Mouse (Mus musculus) kidney, embryonic 14.5 days (tissue): ENCODE measurements at regions not wholly inside any gene's neighbourhood (a gene's known extent, or its start where the extent isn't known, plus 50 kb on each side); places are given as distances from the start of the nearest gene placed in this dataset.
A peak's percentile ranks its signal among the peaks of the same experiment; 100 is the strongest.

Source experiments
- ATAC-seq: fragments of 200-750 bp; cut with Nextera tagmentation; 2 replicates; pipeline ENCODE4 v1.8.0; 2017; ENCODE audit warnings: moderate number of reproducible peaks, mild to moderate bottlenecking, moderate TSS enrichment, moderate library complexity; ENCODE audit not compliant: low FRiP score, low TSS enrichment
- H3K27ac ChIP-seq: fragments of 300-500 bp; sonication (generic); 2 replicates; pipeline ENCODE4 v1.5.1; 2014; ENCODE audit warnings: low read depth, mild to moderate bottlenecking, low read length, moderate library complexity, mixed read lengths
- H3K27me3 ChIP-seq: fragments of 300-500 bp; sonication (generic); 2 replicates; pipeline ENCODE4 v1.6.1; 2014; ENCODE audit warnings: mild to moderate bottlenecking, low read length; ENCODE audit not compliant: control insufficient read depth, insufficient read depth
- H3K36me3 ChIP-seq: fragments of 300-500 bp; sonication (generic); 2 replicates; pipeline ENCODE4 v1.6.1; 2014; ENCODE audit warnings: low read length, mixed read lengths; ENCODE audit not compliant: control insufficient read depth, insufficient read depth
- H3K4me1 ChIP-seq: fragments of 300-500 bp; sonication (generic); 2 replicates; pipeline ENCODE4 v1.6.1; 2014; ENCODE audit warnings: low read length, mixed read lengths; ENCODE audit not compliant: control insufficient read depth, insufficient read depth
- H3K4me2 ChIP-seq: fragments of 300-500 bp; sonication (generic); replicated peaks from 2 replicates; pipeline ENCODE4 v1.6.1; 2014; ENCODE audit warnings: low read depth, mild to moderate bottlenecking, low read length
- H3K4me3 ChIP-seq: fragments of 300-500 bp; sonication (generic); 2 replicates; pipeline ENCODE4 v1.5.1; 2014; ENCODE audit warnings: mild to moderate bottlenecking, low read length
- H3K9ac ChIP-seq: fragments of 300-500 bp; sonication (generic); 2 replicates; pipeline ENCODE4 v1.6.1; 2014; ENCODE audit warnings: low read depth, mild to moderate bottlenecking, low read length, moderate library complexity
- H3K9me3 ChIP-seq: fragments of 300-500 bp; sonication (generic); 2 replicates; pipeline ENCODE4 v1.6.1; 2016; ENCODE audit warnings: low read length; ENCODE audit not compliant: control insufficient read depth
- WGBS: fragments of 180-500 bp; shearing (Covaris S2); extraction: QIAGEN DNeasy Blood & Tissue Kit; methylation state at CpG from one replicate; pipeline ENCODE4 v1.1.7; 2014; 5-methylcytosine and 5-hydroxymethylcytosine counted together

DNA sequence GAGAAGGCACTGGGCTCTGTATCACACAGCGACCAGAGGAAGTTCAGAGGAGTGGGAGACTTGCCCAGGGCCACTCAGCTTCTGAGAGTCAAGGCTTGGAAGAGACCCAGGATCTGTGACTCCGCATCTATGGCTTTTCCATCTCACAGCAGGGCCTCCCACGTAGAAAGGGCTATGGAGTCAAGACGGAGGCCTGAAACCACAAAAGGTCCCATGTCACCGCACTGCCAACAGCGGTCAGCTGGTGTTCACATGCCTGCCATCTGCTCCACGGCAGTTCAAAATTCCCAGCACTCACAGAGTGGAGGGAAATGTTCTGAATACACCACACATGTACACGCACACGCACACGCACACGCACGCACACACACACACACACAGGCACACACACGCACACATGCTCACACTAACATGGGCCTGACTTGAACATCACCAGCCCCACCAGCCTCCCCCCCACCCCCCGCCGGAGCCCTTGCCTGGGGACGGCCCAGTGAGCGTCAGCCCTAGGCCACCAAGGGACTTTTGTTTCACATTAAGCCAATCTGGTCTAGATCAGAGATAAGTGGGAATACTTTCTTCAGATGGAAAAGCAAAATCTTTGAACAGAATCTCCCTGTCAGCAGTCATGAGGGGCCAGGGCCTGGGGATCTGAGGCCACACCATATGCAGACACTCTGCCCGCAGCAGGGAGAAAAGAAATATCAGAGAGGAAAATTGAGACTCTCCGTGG lies 212.6 kb downstream of the 3110018I06Rik start:
- ATAC-seq = no peak
- H3K27ac ChIP-seq = no peak overlapping the region
- no peaks in the 10 kb centered on the region for H3K36me3 ChIP-seq
- WGBS = 72% methylated on average over 19 of the region's 19 CpGs
- no peaks in the 10 kb centered on the region for H3K9me3 ChIP-seq
- H3K4me1 ChIP-seq = peaks cover 5% of the 10 kb centered on the region; the same call in 1 of the 2 replicates
- H3K27me3 ChIP-seq = no peaks in the 10 kb centered on the region
- no peak overlapping the region for H3K9ac ChIP-seq
- no peak overlapping the region for H3K4me2 ChIP-seq
- H3K4me3 ChIP-seq = no peak overlapping the region

DNA sequence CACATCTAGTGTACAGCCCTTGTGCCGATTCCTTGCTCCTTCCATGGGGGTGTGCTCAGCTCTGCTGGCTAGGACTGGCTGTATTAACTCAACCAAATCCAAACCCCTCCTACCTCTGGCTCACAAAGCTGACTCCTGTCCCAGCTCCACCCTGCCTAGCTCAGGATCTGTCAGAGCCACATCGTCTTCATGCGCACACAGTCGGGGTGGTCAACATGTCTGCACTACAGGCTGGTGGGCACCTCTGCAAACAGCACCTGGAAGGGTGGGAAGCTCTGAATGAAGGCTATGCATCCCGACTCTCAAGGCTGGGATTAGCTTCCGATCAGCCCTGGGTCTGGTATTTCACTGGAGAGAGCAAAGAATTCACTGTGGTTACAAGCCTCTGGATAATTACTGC lies 220.4 kb downstream of the 3110018I06Rik start:
- H3K36me3 ChIP-seq = no peaks in the 10 kb centered on the region
- no peak for ATAC-seq
- no peak overlapping the region for H3K9ac ChIP-seq
- no peak overlapping the region for H3K4me2 ChIP-seq
- H3K9me3 ChIP-seq = no peaks in the 10 kb centered on the region; the same call in 1 of the 2 replicates
- no peak overlapping the region for H3K4me3 ChIP-seq
- H3K27ac ChIP-seq = no peak overlapping the region
- no peaks in the 10 kb centered on the region for H3K27me3 ChIP-seq
- no peaks in the 10 kb centered on the region for H3K4me1 ChIP-seq
- WGBS = 80% methylated on average over 6 of the region's 6 CpGs

DNA sequence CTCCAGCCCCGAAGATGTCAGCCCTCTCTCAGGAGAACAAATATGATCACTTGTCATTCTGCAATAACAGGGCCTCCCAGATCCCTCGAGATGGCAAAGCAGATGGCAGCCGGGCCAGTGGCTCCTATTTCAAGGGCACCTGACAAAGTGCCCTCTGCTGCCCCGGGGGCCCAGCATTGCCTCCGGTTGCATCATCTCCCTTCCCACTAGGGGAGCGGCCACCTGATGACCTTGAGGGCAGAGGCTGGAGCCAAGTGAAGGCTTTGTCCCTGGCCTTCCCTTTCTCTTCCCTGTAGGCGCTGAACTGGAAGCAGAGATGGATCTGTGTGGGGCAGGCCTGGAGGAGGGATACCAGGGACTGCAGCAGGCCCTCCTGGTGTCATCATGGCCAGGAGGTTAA lies 222.6 kb downstream of the 3110018I06Rik start:
- no peak overlapping the region for H3K9ac ChIP-seq
- ATAC-seq = no peak

DNA sequence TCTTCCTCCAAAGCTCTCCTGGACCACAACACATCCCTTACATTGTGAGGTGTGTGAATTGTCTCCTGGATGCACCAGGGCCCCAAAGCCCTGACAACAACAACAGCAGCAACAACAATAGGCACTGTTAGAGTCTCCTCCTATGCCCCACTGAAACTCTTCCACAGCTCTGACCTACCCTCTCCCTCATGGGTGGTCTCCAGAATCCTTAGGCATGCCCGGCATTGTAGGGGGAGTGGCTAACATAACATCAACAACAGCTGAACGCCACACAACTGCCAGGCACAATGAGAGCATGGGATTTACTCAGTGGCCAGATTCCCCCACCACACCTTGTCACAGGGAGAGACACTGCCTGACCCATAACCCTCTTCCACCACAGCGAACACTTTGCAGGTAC lies 223.2 kb downstream of the 3110018I06Rik start:
- WGBS = 55% methylated on average over 3 of the region's 3 CpGs
- Histone ChIP-seq H3K36me3 (no peaks in the 10 kb centered on the region), H3K27ac (no peak overlapping the region)

More for the DNA sequence above, 222.6 kb downstream of the 3110018I06Rik start:
- Histone ChIP-seq H3K4me2 (no peak overlapping the region), H3K27me3 (no peaks in the 10 kb centered on the region), H3K4me3 (no peak overlapping the region), H3K9me3 (no peaks in the 10 kb centered on the region; the same call in 1 of the 2 replicates), H3K36me3 (no peaks in the 10 kb centered on the region), H3K4me1 (no peaks in the 10 kb centered on the region), H3K27ac (no peak overlapping the region)
- 34% methylated on average over 7 of the region's 7 CpGs for WGBS

DNA sequence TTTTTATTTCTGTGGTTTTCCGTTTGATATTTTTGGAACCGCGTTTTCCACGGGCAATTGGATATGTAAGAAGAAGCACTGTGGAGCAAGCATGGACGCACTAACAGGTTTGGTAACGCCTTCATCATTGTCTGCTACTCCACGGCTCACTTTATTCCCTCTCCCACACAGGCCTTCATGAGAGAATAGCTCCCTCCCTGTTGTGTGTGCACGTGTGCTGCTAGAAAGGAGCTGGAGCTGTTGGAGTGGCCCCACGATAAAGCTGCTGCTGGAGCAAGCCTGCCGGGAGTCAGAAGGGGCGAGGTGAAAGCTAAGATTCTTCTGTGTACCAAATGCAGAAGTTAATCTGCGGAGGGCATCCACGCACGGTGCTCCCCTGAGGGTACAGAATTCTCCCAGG lies 224.8 kb downstream of the 3110018I06Rik start:
- ATAC-seq = no peak
- WGBS = 49% methylated on average over 14 of the region's 14 CpGs
- H3K9ac ChIP-seq = no peak overlapping the region
- H3K27ac ChIP-seq = no peak overlapping the region
- peaks cover 3% of the 10 kb centered on the region for H3K4me1 ChIP-seq
- H3K4me3 ChIP-seq = no peak overlapping the region
- no peaks in the 10 kb centered on the region for H3K9me3 ChIP-seq
- no peaks in the 10 kb centered on the region for H3K27me3 ChIP-seq
- no peak overlapping the region for H3K4me2 ChIP-seq
- H3K36me3 ChIP-seq = no peaks in the 10 kb centered on the region

More for the DNA sequence above, 223.2 kb downstream of the 3110018I06Rik start:
- Histone ChIP-seq H3K4me1 (no peaks in the 10 kb centered on the region), H3K9me3 (no peaks in the 10 kb centered on the region; the same call in 1 of the 2 replicates), H3K4me3 (no peak overlapping the region), H3K9ac (no peak overlapping the region), H3K4me2 (no peak overlapping the region), H3K27me3 (no peaks in the 10 kb centered on the region)
- no peak for ATAC-seq

DNA sequence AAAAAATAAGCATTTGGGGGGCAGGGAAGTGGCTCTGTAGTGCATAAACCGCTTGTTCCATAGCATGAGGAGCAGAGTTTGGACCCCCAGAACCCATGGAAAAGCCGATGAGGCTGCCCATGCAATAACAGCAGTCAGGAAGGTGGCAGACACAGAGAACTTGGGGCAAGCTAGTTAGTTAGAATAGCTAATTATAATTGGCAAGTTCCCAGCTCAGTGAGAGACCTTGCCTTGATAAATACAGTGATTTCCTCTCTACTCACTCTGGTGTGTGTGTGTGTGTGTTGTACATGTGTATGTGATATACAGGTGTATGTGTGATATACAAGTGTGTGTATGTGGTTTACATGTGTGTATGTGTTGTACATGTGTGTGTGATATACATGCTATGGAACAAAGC lies 226.4 kb downstream of the 3110018I06Rik start:
- WGBS = 92% methylated on average over 2 of the region's 2 CpGs
- Histone ChIP-seq H3K4me3 (no peak overlapping the region), H3K4me1 (peaks cover 6% of the 10 kb centered on the region), H3K9me3 (no peaks in the 10 kb centered on the region), H3K4me2 (no peak overlapping the region), H3K36me3 (no peaks in the 10 kb centered on the region), H3K27me3 (no peaks in the 10 kb centered on the region), H3K9ac (no peak overlapping the region), H3K27ac (no peak overlapping the region)
- ATAC-seq = no peak

DNA sequence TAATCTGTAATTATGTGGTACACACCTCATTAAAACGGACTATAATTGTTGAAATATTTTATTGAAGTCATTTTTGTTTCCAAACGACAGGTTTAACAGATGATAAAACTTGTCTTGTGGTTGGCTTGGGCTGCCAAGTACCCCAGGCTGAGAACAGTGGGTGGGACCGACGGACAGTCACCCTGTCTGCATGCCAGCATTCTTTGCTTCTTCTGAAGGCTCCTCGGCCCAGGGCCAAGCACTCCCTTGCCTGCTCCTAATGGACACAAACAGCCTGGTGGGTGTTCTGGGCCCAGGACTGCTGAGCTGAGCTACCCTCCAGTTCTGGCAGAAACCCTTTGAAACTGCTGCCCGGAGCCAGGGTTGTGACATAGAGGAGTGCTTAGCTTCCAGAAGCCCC lies 227.4 kb downstream of the 3110018I06Rik start:
- no peaks in the 10 kb centered on the region for H3K27me3 ChIP-seq
- no peak for ATAC-seq
- WGBS = 77% methylated on average over 6 of the region's 6 CpGs
- H3K4me3 ChIP-seq = no peak overlapping the region
- no peaks in the 10 kb centered on the region for H3K36me3 ChIP-seq
- no peaks in the 10 kb centered on the region for H3K9me3 ChIP-seq
- H3K4me2 ChIP-seq = no peak overlapping the region
- no peak overlapping the region for H3K27ac ChIP-seq
- no peak overlapping the region for H3K9ac ChIP-seq
- peaks cover 6% of the 10 kb centered on the region for H3K4me1 ChIP-seq

DNA sequence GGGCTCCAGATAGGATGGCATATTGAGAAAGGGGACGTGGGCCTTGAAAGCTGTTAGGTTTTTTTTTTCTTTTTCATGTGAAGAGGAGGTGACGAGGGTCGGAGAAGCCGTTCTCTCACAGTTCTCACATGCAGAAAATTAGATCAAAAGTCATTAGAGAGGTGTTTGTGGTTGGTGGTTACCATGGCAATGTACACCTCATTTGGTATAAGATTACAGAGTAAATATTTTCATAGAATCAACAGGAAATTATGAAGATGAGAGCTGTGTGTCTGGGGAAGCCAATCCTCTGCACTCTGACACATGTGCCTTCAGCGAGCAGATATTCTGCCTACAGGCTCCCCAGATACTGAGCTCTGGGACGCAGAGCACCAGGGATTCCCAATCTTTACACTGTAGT lies 232.5 kb downstream of the 3110018I06Rik start:
- Histone ChIP-seq H3K9ac (no peak overlapping the region), H3K4me3 (no peak overlapping the region), H3K9me3 (no peaks in the 10 kb centered on the region), H3K27me3 (no peaks in the 10 kb centered on the region), H3K36me3 (no peaks in the 10 kb centered on the region), H3K27ac (no peak overlapping the region), H3K4me2 (no peak overlapping the region), H3K4me1 (peaks cover 10% of the 10 kb centered on the region)
- 61% methylated on average over 6 of the region's 6 CpGs for WGBS
- ATAC-seq = no peak

DNA sequence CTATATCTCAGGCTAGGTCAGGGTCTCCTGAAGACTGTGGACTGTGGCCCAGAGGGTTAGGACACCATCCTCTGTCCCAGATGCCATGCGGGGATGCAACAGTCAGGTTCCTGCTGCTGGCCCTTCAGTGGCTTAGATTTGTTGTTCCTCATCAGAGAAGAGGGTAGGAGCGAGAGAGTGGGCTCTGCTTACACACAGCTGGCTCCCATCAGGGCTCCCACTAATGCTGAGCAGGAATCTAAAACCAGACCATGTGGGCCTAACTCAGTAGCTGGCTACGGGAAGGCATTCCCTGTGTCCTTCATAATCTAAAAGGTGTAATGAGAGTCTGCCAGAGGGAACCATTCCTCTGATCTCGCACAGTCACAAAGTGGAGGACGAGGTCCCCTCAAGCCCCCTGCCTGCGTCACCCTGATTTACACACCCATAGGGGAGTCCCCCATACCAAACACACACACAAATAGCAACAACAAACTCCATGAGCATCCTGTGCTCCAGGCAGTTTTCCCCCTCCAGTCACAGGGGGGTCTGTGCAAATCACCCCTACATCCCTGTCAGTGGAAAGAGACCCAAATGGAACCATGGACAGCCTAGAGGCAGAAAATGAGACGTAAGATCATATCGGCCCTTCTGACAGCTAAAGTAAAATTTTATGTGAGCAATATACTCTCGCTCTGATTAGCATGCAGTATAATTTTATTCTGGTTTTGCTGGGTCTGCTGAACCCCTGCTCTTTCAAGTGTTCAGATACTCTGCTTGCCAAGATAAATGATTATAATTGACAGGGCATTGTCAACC lies 234.8 kb downstream of the 3110018I06Rik start:
- no peaks in the 10 kb centered on the region for H3K27me3 ChIP-seq
- no peak overlapping the region for H3K4me2 ChIP-seq
- H3K9ac ChIP-seq = no peak overlapping the region
- no peak overlapping the region for H3K27ac ChIP-seq
- H3K9me3 ChIP-seq = peaks cover 3% of the 10 kb centered on the region; the same call in 1 of the 2 replicates
- peak; percentile 70; the same call in 1 of the 2 replicates for ATAC-seq
- H3K4me3 ChIP-seq = no peak overlapping the region
- H3K4me1 ChIP-seq = peaks cover 7% of the 10 kb centered on the region
- H3K36me3 ChIP-seq = no peaks in the 10 kb centered on the region
- 51% methylated on average over 9 of the region's 9 CpGs for WGBS
